Mouse (Mus musculus) small intestine, adult 2 months (tissue): Measurements from ENCODE around the gene Kcnb1.

Source experiments
- CTCF ChIP-seq: fragments of 200-500 bp; IDR thresholded peaks from 2 replicates; pipeline ENCODE4 v1.5.1; 2012; ENCODE audit warnings: low read depth, mild to moderate bottlenecking, control low read depth, inconsistent platforms, low read length, moderate library complexity, mixed read lengths; ENCODE audit not compliant: insufficient replicate concordance, insufficient read length; ENCODE audit errors: extremely low read depth
- POLR2A ChIP-seq: fragments of 200-500 bp; IDR thresholded peaks from 2 replicates; pipeline ENCODE4 v1.6.1; 2012; ENCODE audit warnings: low read depth, mild to moderate bottlenecking, control low read depth, inconsistent platforms, low read length, moderate library complexity

DNA sequence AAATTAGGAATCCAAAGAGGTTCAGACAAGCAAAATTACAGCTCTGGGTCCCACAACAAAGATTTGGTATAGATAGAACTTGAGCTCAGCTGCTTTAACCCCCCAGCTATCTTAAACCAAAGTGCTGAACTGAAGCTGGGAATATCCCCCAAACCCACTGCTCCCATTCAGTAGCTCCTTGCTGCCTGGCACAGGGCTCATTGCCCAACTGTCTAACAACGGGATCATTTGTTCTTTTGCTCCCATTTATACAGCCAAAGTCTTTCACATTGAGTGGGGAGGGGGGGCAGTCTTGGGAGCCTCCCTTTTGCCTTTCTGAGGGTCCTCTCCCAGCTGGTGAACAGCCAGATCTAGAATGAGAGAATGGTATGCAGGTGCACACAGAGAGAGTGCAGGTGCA is 99.7 kb downstream of the Kcnb1 start:
- TF ChIP-seq CTCF (no peak), POLR2A (no peak)
